Mouse (Mus musculus): ENCODE measurements at regions not wholly inside any gene's neighbourhood (a gene's known extent, or its start where the extent isn't known, plus 50 kb on each side); places are given as distances from the start of the nearest gene placed in this dataset.

DNA sequence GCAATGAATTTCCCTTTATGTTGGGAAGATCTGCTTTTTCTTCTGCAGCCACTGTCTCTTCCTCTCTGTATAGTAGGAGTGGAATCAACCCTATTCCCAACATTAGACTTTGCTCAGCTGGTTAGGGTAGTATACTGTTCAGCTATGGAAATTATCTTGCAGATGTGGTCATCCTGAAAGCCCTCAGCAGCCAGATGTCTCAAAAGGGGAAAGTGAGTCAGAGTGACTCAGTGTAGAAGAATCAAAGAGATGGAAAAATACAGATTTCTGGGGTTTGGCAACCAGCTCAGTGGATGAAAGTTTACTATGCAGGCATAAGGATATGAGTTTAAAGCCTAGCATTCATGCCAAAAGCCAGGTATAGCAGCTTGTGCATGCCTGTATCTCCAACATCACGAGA lies 300.9 kb upstream of the Nmur2 start:
- H3K27ac ChIP-seq: no peak overlapping the region
- no peaks in the 10 kb centered on the region for H3K27me3 ChIP-seq
- no peak overlapping the region for H3K4me2 ChIP-seq
- no peaks in the 10 kb centered on the region for H3K4me1 ChIP-seq
- no peaks in the 10 kb centered on the region for H3K9me3 ChIP-seq
- 77% methylated on average over 1 of the region's 1 CpGs for WGBS
- H3K36me3 ChIP-seq: no peaks in the 10 kb centered on the region
- ATAC-seq (ENCODE audit: insufficient number of reproducible peaks, insufficient read depth, low FRiP score, low TSS enrichment, low read depth): no peak
- no peak overlapping the region for H3K9ac ChIP-seq
- no peak overlapping the region for H3K4me3 ChIP-seq

DNA sequence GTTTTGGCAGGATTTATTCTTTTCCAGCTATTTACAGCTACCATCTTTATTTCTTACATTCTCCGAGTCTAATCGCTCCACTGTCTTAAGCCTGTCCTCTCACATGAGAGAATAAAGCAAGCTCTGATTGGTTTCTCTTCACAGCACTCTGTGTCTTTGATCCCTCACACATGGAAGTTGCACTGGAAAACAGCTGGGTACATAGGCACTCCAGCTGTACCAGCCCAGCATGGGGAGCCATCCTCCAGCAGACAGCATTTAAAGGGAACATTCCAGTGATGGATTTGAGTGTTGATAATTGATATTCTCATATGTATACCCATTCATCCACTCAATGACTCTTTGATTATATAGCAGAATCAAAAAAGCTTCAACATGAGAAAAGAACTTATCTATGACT lies 300.2 kb upstream of the Nmur2 start:
- H3K4me3 ChIP-seq: no peak overlapping the region
- no peak overlapping the region for H3K4me2 ChIP-seq
- no peak for ATAC-seq (ENCODE audit: insufficient number of reproducible peaks, insufficient read depth, low FRiP score, low TSS enrichment, low read depth)
- H3K27ac ChIP-seq: no peak overlapping the region
- H3K4me1 ChIP-seq: no peaks in the 10 kb centered on the region
- H3K36me3 ChIP-seq: no peaks in the 10 kb centered on the region
- H3K27me3 ChIP-seq: no peaks in the 10 kb centered on the region
- WGBS: 74% methylated on average over 2 of the region's 2 CpGs
- no peak overlapping the region for H3K9ac ChIP-seq
- no peaks in the 10 kb centered on the region for H3K9me3 ChIP-seq

DNA sequence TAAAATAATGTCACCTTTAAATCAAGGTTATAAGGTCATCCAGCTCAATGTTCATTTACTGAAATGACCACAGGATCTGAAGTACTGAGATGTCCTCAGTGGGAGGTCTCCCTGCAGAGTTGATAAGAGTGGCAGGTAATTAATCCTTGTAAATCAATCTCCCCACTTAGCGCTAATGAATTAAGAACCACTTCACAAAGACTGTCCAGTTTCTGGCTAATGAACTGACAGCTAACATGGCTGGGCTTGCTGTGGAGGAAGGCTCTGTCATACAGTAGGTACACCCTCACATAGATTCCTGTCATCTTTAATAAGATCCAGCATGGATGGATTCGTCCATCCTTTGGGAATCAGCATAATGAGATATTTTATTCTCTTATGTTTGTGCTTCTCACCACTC lies 297.7 kb upstream of the Nmur2 start:
- no peak for ATAC-seq (ENCODE audit: insufficient number of reproducible peaks, insufficient read depth, low FRiP score, low TSS enrichment, low read depth)
- Histone ChIP-seq H3K27ac (no peak overlapping the region), H3K27me3 (no peaks in the 10 kb centered on the region), H3K4me3 (no peak overlapping the region), H3K36me3 (no peaks in the 10 kb centered on the region), H3K9ac (no peak overlapping the region), H3K4me1 (no peaks in the 10 kb centered on the region), H3K4me2 (no peak overlapping the region), H3K9me3 (no peaks in the 10 kb centered on the region)
- 80% methylated on average over 2 of the region's 2 CpGs for WGBS

DNA sequence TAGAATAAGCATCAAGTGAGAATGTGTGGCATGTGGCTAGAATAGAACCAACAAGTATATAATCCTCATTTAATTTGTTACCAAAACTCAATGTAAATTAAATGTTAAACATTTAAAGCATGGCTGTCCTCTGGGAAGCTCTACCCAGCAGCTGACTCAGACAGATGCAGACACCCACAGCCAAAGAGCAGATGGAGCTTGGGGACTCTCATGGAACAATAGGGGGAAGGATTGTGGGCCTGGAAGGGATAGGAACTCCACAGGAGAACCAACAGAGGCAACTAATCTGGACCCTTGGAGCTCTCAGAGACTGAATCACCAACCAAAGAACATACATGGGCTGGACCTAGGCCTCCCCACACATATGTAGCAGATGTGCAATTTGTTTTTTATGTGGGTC lies 295.1 kb upstream of the Nmur2 start:
- H3K9ac ChIP-seq: no peak overlapping the region
- ATAC-seq (ENCODE audit: insufficient number of reproducible peaks, insufficient read depth, low FRiP score, low TSS enrichment, low read depth): no peak
- no peak overlapping the region for H3K4me2 ChIP-seq
- no peaks in the 10 kb centered on the region for H3K27me3 ChIP-seq
- H3K4me1 ChIP-seq: no peaks in the 10 kb centered on the region
- H3K9me3 ChIP-seq: no peaks in the 10 kb centered on the region
- no peak overlapping the region for H3K4me3 ChIP-seq
- no peaks in the 10 kb centered on the region for H3K36me3 ChIP-seq
- no peak overlapping the region for H3K27ac ChIP-seq

DNA sequence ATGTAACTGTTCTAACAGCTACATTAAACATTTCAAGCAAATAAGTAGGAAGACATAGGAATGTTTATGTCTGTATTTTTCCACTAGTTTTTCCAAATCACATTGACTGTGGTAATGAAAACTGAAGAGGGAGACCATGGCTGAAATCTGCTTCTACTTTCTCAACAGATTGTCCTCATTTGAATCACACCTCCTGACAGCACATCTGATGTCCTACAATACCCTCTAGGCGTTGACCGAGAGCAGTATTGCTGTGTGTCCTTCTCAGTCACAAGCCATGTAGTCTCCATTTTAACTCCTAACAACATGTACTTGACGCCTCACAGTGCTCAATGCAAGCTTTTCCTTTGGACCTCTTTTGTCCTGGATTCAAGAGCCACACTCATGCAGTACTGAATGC lies 279.5 kb upstream of the Nmur2 start:
- no peak overlapping the region for H3K4me2 ChIP-seq
- no peaks in the 10 kb centered on the region for H3K27me3 ChIP-seq
- no peak overlapping the region for H3K9ac ChIP-seq
- no peaks in the 10 kb centered on the region for H3K9me3 ChIP-seq
- WGBS: 87% methylated on average over 3 of the region's 3 CpGs
- ATAC-seq (ENCODE audit: insufficient number of reproducible peaks, insufficient read depth, low FRiP score, low TSS enrichment, low read depth): no peak
- H3K4me1 ChIP-seq: no peaks in the 10 kb centered on the region
- no peak overlapping the region for H3K27ac ChIP-seq
- H3K36me3 ChIP-seq: no peaks in the 10 kb centered on the region
- H3K4me3 ChIP-seq: no peak overlapping the region

DNA sequence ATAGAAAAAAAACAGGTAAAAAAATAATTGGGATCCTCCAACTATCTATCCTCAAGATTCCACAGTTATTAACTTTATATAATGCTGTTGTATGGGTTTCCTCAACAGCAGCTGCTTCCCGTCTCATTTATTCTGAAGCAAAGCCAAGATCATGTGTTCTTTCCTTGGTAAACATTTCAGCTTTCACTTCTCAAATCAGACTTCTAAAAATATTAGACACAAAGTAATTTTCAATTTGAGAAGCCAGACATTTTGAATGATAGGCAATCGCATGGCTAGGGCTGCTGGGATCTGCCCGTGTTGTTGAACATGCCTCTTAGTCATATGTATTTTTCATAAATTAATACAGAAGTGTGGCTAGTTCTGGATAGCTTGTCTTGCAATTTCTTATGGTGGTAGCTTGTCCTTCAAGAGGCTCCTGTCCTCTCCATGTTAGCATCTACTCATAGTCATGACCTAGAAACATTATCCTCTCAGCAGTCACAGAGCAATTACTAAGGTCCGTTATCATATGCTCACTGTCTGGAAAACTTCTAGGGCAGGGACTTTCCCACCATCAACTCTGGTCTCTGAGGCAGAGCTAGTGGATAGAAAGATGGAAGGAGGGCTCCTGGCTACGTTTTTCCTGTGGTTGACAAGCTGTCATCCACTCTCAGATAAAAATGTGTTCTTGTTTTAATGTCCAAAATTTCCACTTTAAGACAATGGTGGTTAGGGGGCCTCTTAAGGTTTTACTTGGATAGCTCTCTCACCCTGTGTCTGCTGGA lies 274.6 kb upstream of the Nmur2 start:
- WGBS: 76% methylated on average over 5 of the region's 5 CpGs
- no peak for ATAC-seq (ENCODE audit: insufficient number of reproducible peaks, insufficient read depth, low FRiP score, low TSS enrichment, low read depth)
- H3K27ac ChIP-seq: no peak overlapping the region
- H3K9me3 ChIP-seq: no peaks in the 10 kb centered on the region
- H3K4me1 ChIP-seq: no peaks in the 10 kb centered on the region
- H3K4me2 ChIP-seq: no peak overlapping the region
- H3K27me3 ChIP-seq: no peaks in the 10 kb centered on the region
- no peak overlapping the region for H3K9ac ChIP-seq
- no peaks in the 10 kb centered on the region for H3K36me3 ChIP-seq
- no peak overlapping the region for H3K4me3 ChIP-seq

DNA sequence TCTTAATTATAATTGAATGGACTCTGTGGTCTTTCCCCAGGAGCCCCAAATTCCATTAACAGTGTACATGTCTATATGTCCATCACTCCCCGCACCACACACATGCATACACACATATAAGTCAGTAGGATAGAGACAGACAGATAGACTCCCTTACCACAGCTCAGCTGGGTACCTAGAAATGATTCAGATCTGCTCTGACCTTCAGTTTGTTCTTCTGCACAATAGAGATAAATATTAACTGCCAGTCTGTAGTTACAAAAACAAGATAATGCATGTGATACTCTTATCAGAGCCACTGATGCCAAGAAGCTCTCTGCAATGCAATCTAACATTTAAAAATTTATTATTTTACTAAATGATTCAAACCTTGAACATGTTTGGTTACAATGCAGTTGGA lies 268.7 kb upstream of the Nmur2 start:
- Histone ChIP-seq H3K36me3 (no peaks in the 10 kb centered on the region), H3K9ac (no peak overlapping the region), H3K9me3 (no peaks in the 10 kb centered on the region), H3K4me2 (no peak overlapping the region), H3K27ac (no peak overlapping the region), H3K4me3 (no peak overlapping the region), H3K27me3 (no peaks in the 10 kb centered on the region), H3K4me1 (no peaks in the 10 kb centered on the region)
- 87% methylated on average over 1 of the region's 1 CpGs for WGBS
- ATAC-seq (ENCODE audit: insufficient number of reproducible peaks, insufficient read depth, low FRiP score, low TSS enrichment, low read depth): no peak

DNA sequence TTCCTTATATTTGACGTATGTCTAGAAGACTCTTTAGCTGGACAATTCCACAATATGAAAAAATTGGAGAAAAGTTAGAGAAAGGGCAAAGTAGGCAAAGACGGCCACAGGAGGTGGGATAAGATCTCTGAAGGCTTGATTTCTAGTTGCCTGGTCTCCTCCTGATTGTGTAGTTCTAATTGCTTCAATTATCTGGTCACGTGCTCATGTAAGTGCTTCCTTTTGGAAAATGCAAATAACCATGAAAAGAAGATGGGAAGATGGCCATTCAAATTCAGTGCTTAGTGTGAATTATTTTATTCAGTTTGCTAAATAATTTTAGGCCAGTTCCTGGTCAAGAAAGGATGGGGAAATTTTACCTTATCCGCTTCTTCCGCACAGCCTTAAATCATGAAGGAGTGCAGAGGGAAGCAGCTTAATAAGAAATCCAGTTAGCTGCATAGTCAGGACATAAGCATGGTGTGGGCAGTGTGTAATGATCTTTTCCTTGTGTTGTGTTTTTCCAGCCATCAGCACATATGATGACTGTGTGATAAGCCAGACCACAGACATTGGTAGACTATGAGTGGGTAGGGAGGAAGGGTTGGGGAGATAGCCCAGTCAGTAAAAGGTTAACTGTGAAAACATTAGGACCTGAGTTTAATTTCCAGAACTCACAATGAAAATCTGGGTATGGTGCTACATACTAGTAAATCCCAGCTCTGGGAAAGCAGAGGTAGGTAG lies 267.7 kb upstream of the Nmur2 start:
- H3K4me2 ChIP-seq: no peak overlapping the region
- no peak overlapping the region for H3K27ac ChIP-seq
- H3K9me3 ChIP-seq: no peaks in the 10 kb centered on the region
- H3K9ac ChIP-seq: no peak overlapping the region
- 69% methylated on average over 5 of the region's 5 CpGs for WGBS
- ATAC-seq (ENCODE audit: insufficient number of reproducible peaks, insufficient read depth, low FRiP score, low TSS enrichment, low read depth): no peak
- H3K36me3 ChIP-seq: no peaks in the 10 kb centered on the region
- no peak overlapping the region for H3K4me3 ChIP-seq
- no peaks in the 10 kb centered on the region for H3K27me3 ChIP-seq
- no peaks in the 10 kb centered on the region for H3K4me1 ChIP-seq

DNA sequence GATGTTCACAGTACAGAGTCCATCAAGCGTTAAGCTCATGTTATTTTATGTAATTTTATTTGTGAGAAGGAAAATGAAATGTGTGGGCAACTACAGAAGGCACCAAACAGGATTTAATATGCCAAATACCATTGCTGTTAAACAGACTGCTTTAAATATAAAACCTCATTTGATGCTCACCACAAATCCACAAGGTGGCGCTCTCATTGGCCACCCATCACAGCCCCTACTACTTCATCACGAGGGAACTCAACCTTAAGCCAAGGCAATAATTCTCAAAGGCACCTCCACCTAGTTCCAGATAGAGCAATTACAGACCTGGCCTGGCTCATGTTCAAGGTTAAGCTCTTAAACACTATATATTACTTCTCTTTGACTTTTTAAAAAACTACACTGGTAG lies 266.2 kb upstream of the Nmur2 start:
- Histone ChIP-seq H3K4me1 (no peaks in the 10 kb centered on the region), H3K27ac (no peak overlapping the region), H3K27me3 (no peaks in the 10 kb centered on the region), H3K9me3 (no peaks in the 10 kb centered on the region), H3K36me3 (no peaks in the 10 kb centered on the region), H3K4me3 (no peak overlapping the region), H3K9ac (no peak overlapping the region), H3K4me2 (no peak overlapping the region)
- 35% methylated on average over 3 of the region's 3 CpGs for WGBS
- ATAC-seq (ENCODE audit: insufficient number of reproducible peaks, insufficient read depth, low FRiP score, low TSS enrichment, low read depth): no peak

DNA sequence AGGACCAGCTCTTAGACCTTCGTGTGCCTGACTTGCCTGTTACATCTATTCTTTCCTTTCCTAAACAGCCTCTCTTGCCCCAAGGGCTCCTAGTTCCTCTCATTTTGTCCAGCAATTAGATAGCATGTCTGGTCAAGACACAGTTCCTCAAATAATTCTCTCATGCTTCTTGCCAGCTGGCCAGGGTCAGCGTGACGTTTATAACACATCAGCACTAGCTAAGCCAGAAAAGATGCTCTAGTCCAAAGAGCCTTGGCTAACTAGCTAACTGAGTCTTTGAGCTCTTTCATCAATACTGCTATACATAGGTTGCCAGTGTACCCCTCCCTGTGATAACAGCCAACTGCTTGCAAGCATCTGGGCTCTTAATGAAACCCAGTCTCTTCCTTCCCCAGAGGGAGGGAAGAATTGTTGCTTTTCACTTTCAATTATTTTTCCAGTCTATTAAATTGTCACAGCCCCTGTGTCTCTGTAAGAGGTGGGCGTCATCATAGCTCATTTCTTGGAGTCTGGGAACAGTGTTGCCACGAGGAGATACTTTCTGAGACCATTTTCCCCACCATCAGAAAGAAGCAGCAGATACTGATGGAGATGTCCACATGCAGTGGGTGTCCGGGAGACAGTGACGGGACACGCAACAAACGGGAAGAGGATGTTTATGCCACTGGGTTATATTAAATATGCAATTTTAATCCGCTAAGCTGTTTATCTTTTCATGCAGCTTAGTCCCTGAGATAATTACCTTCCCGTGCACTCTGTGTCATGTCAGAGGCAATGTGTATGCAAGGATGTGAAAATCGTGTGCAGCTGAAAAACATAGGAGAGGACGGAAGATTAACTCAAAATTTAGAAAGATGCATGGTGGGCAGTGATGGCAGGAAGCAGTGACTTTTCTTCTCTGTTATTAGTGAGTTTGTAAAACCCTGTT lies 250.1 kb upstream of the Nmur2 start:
- no peak overlapping the region for H3K27ac ChIP-seq
- WGBS: 65% methylated on average over 13 of the region's 13 CpGs
- no peak overlapping the region for H3K4me2 ChIP-seq
- no peaks in the 10 kb centered on the region for H3K27me3 ChIP-seq
- ATAC-seq (ENCODE audit: insufficient number of reproducible peaks, insufficient read depth, low FRiP score, low TSS enrichment, low read depth): no peak
- H3K36me3 ChIP-seq: no peaks in the 10 kb centered on the region
- H3K9ac ChIP-seq: no peak overlapping the region
- no peaks in the 10 kb centered on the region for H3K9me3 ChIP-seq
- H3K4me1 ChIP-seq: no peaks in the 10 kb centered on the region
- no peak overlapping the region for H3K4me3 ChIP-seq

DNA sequence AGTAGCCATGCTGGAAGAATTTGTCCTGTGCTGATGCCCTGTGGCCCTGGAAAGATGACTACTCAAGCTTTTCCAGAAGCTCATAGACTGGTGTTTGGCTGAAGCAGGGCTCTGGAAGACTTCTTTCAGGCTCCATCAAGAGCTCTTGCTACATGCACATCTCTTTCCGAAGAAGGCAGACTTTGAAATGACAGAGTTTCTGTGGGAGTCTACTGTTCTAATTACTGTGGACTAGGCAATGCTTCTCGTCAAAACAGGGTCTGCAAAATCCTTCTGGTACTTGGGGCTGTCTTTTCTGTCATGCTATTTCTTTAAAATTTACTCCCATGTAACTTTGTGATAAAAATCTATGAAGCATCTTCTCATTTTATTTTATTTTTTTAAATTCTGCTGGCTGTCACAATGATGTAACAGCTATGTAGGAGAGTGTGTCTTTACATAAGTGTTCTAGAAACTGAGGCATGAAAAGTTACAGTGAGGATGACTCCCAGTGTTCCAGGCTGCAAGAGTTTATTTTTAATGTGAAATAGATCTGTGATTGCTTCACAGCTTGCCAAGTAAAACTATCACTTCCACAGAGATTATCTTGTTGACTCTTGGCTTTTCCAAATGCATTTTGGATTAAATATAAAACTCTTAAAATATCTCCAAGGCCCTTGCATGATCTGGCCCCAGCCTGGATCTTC lies 244.9 kb upstream of the Nmur2 start:
- Histone ChIP-seq H3K27ac (no peak overlapping the region), H3K27me3 (no peaks in the 10 kb centered on the region), H3K9ac (no peak overlapping the region), H3K9me3 (no peaks in the 10 kb centered on the region), H3K4me3 (no peak overlapping the region), H3K4me1 (no peaks in the 10 kb centered on the region), H3K36me3 (no peaks in the 10 kb centered on the region), H3K4me2 (no peak overlapping the region)
- WGBS: 76% methylated on average over 2 of the region's 2 CpGs
- no peak for ATAC-seq (ENCODE audit: insufficient number of reproducible peaks, insufficient read depth, low FRiP score, low TSS enrichment, low read depth)
